Mouse (Mus musculus) myocyte (in vitro differentiated cells): ENCODE measurements around the gene Cdc6. TPM values are rescaled to one million over a fixed set of nuclear protein-coding genes. Genes with fewer than 3 reads are reported as not detected.

Experiments used
- H3K27me3 ChIP-seq: one replicate; pipeline ENCODE4 v1.6.1; 2011; ENCODE audit not compliant: control insufficient read depth, insufficient read depth, insufficient read length
- H3K36me3 ChIP-seq: one replicate; pipeline ENCODE4 v1.6.1; 2011; ENCODE audit not compliant: control insufficient read depth, insufficient read depth
- H3K4me2 ChIP-seq: one replicate; pipeline ENCODE4 v1.6.1; 2011; ENCODE audit warnings: low read depth, control low read depth
- H3K4me3 ChIP-seq: one replicate; pipeline ENCODE4 v1.5.1; 2011; ENCODE audit warnings: mild to moderate bottlenecking, control low read depth, moderate library complexity
- H3K79me2 ChIP-seq: one replicate; pipeline ENCODE4 v1.6.1; 2011; ENCODE audit not compliant: control insufficient read depth, insufficient read depth
- H3ac ChIP-seq: one replicate; pipeline ENCODE4 v1.6.1; 2011; ENCODE audit not compliant: control insufficient read depth, insufficient read length
- CEBPB ChIP-seq: IDR thresholded peaks from 2 replicates; pipeline ENCODE4 v1.6.1; 2011; ENCODE audit warnings: mild to moderate bottlenecking, moderate library complexity; ENCODE audit not compliant: poor library complexity, insufficient read depth, severe bottlenecking
- E2F4 ChIP-seq: IDR thresholded peaks from one replicate; pipeline ENCODE4 v1.6.1; 2011; ENCODE audit warnings: mild to moderate bottlenecking, control low read depth, moderate library complexity; ENCODE audit not compliant: insufficient read depth
- MAX ChIP-seq: IDR thresholded peaks from one replicate; pipeline ENCODE4 v1.6.1; 2011; ENCODE audit warnings: low read depth, mild to moderate bottlenecking, control low read depth
- MYOD1 ChIP-seq, 3 experiments: IDR thresholded peaks; one replicate each; pipeline ENCODE4 v1.6.1; 2011; ENCODE audit warnings: control low read depth in 2 of 3, low read depth in 2 of 3, mild to moderate bottlenecking in 2 of 3, moderate library complexity in 1 of 3; ENCODE audit not compliant: insufficient read length in 2 of 3, control insufficient read depth in 1 of 3
- MYOG ChIP-seq, 3 experiments: IDR thresholded peaks; one replicate each; pipeline ENCODE4 v1.6.1; 2011; ENCODE audit warnings: control low read depth in 2 of 3, low read depth in 2 of 3, mild to moderate bottlenecking in 2 of 3; ENCODE audit not compliant: insufficient read length in 2 of 3, control insufficient read depth in 1 of 3, insufficient read depth in 1 of 3
- POLR2A ChIP-seq: IDR thresholded peaks from one replicate; pipeline ENCODE4 v1.6.1; 2011; ENCODE audit warnings: low read depth, mild to moderate bottlenecking, control low read depth, moderate library complexity; ENCODE audit not compliant: insufficient read length
- POLR2AphosphoS2 ChIP-seq: IDR thresholded peaks from one replicate; pipeline ENCODE4 v1.6.1; 2011; ENCODE audit warnings: low read depth, control low read depth; ENCODE audit not compliant: insufficient read length
- REST ChIP-seq: IDR thresholded peaks from one replicate; pipeline ENCODE4 v1.6.1; 2011; ENCODE audit warnings: mild to moderate bottlenecking, control low read depth, moderate library complexity; ENCODE audit not compliant: insufficient read depth, insufficient read length
- SRF ChIP-seq: IDR thresholded peaks from one replicate; pipeline ENCODE4 v1.6.1; 2011; ENCODE audit warnings: low read depth; ENCODE audit not compliant: control insufficient read depth, insufficient read length
- TCF12 ChIP-seq: IDR thresholded peaks from one replicate; pipeline ENCODE4 v1.6.1; 2011; ENCODE audit warnings: mild to moderate bottlenecking, control low read depth; ENCODE audit not compliant: poor library complexity, insufficient read depth, severe bottlenecking
- TCF3 ChIP-seq: IDR thresholded peaks from one replicate; pipeline ENCODE4 v1.6.1; 2011; ENCODE audit warnings: low read depth, control low read depth; ENCODE audit not compliant: insufficient read length
- USF1 ChIP-seq: IDR thresholded peaks from one replicate; pipeline ENCODE4 v1.6.1; 2011; ENCODE audit warnings: low read depth, mild to moderate bottlenecking, control low read depth, moderate library complexity
- polyA plus RNA-seq: library from polyadenylated mRNA; unstranded; fragments of >200 nt; fragmentation: generic; extraction: Trizol; gene quantifications from one replicate; pipeline ENCODE4 v1.2.1, GENCODE M21; 2012; ENCODE audit warnings: missing spikeins

Cdc6 gene
- polyA plus RNA-seq, 1 experiment: 2.6 TPM

DNA sequence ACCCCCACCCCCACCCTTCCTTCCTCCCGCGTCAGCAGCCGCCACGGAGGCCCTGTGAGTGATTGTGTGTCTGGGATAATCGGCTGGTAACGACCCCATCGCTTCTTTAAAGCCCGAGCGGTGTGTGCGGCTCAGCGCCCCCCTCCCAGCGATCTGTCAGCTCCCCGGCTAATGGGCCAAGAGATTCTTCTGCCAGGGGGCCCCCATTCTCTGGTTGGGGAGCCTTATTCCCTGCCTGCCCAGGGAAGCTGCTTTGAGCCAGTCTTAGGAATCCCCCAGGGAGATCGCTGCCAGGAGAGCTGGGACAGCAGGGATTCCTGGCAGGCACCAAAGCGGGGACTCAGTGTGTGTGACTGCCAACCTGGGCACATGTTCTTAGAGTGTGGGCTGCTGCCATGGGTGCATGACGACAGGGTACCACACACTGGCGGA lies 61.9 kb downstream of the Cdc6 start:
- Histone ChIP-seq H3K36me3 (peaks cover 20% of the 10 kb centered on the region), H3K27me3 (no peaks in the 10 kb centered on the region), H3ac (no peak overlapping the region), H3K4me3 (no peak overlapping the region), H3K4me2 (no peak overlapping the region), H3K79me2 (peaks cover 28% of the 10 kb centered on the region)
- TF ChIP-seq E2F4 (no peak), CEBPB (no peak), MYOG (IDR thresholded peaks at IDR 0.05; ENCODE audit: control insufficient read depth in 1 of 3, insufficient read depth in 1 of 3, insufficient read length in 2 of 3, low read depth in 2 of 3) (peak in 1 of 3 experiments; percentile 27)

DNA sequence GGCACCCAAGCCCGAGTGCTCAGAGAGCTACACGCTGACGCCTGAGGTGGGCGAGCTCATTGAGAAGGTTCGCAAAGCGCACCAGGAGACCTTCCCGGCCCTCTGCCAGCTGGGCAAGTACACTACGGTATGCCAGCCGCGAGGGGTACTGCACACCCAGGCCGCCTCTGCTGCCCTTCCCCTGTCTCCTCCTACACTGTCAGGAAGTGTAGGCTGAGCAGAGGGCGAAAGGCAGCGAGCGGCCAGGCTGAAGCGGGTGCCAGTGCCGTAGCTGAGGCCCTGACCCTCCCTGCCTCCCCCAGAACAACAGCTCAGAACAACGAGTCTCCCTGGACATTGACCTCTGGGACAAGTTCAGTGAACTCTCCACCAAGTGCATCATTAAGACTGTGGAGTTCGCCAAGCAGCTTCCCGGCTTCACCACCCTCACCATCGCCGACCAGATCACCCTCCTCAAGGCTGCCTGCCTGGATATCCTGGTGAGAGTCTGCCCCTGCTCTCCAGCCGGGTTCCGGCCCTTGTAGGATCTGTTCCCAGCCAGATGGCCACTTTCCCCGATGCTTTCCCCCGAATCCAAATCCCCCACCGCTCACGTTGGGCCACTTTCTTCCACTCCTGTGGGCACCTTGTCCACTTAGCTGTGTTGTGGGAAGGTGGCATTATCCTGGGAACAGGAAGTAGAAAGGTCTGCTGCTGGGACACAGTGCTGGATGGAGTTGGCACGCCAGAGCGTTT lies 62.8 kb downstream of the Cdc6 start:
- TF ChIP-seq POLR2A (no peak), TCF12 (no peak), E2F4 (no peak), MAX (no peak), SRF (no peak), MYOG (IDR thresholded peaks at IDR 0.05; ENCODE audit: control insufficient read depth in 1 of 3, insufficient read depth in 1 of 3, insufficient read length in 2 of 3, low read depth in 2 of 3) (peak in 1 of 3 experiments; percentile 8), CEBPB (no peak), POLR2AphosphoS2 (peak; percentile 42), TCF3 (no peak), REST (no peak), MYOD1 (IDR thresholded peaks at IDR 0.05; ENCODE audit: control insufficient read depth in 1 of 3, insufficient read length in 2 of 3, low read depth in 2 of 3) (no peak), USF1 (no peak)
- no peak overlapping the region for H3ac ChIP-seq
- no peak overlapping the region for H3K4me3 ChIP-seq
- no peak overlapping the region for H3K4me2 ChIP-seq
- peaks cover 20% of the 10 kb centered on the region for H3K79me2 ChIP-seq
- peaks cover 24% of the 10 kb centered on the region for H3K36me3 ChIP-seq
- H3K27me3 ChIP-seq: no peaks in the 10 kb centered on the region

DNA sequence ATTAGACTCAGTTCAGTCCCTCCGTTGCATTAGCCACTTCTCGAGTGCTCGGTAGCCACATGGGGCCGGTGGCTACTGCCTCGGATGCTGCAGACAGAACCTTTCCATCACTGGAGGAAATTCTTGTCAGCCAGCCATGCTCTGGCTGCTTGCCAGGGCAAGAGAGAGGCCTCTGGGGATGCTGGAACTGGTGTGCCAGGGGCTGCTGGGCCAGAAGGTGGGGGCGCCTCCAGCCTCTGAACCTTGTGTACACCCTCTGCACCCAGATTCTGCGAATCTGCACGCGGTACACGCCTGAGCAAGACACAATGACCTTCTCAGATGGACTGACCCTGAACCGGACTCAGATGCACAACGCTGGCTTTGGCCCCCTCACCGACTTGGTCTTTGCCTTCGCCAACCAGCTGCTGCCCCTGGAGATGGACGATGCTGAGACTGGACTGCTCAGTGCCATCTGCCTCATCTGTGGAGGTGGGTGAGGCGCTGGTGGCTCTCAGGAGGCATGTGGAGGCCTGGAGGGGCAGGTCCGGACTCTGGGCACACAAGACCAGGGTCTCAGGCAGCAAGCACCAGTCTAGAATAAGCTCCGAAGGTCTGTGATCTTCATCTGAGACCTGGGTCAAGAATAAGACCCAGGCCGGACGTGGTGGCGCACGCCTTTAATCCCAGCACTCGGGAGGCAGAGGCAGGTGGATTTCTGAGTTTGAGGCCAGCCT lies 63.9 kb downstream of the Cdc6 start:
- peaks cover 11% of the 10 kb centered on the region for H3K79me2 ChIP-seq
- TF ChIP-seq E2F4 (no peak), POLR2AphosphoS2 (no peak), TCF3 (no peak), MYOD1 (IDR thresholded peaks at IDR 0.05; ENCODE audit: control insufficient read depth in 1 of 3, insufficient read length in 2 of 3, low read depth in 2 of 3) (no peak), MYOG (IDR thresholded peaks at IDR 0.05; ENCODE audit: control insufficient read depth in 1 of 3, insufficient read depth in 1 of 3, insufficient read length in 2 of 3, low read depth in 2 of 3) (no peak), SRF (no peak), CEBPB (no peak), MAX (no peak), POLR2A (no peak), REST (no peak), USF1 (no peak), TCF12 (no peak)
- peaks cover 24% of the 10 kb centered on the region for H3K36me3 ChIP-seq
- no peak overlapping the region for H3K4me2 ChIP-seq
- no peaks in the 10 kb centered on the region for H3K27me3 ChIP-seq
- no peak overlapping the region for H3K4me3 ChIP-seq
- no peak overlapping the region for H3ac ChIP-seq

DNA sequence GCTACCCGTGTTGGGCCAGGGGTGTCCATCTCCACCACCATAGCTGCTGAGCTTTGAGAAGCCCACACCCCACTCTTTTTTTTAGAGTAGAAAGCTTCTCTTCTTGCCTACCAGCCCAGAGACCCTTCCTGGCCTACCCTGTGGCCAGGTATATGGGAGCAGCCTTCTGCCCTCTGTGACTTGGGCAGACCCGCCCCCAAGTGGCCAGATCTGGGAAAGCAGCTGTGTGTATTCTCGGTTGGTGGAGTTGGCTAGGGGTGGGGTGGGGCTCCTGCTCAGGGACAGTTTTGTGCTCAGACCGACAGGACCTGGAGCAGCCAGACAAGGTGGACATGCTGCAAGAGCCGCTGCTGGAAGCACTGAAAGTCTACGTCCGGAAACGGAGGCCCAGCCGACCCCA lies 64.6 kb downstream of the Cdc6 start:
- peaks cover 8% of the 10 kb centered on the region for H3K79me2 ChIP-seq
- no peak overlapping the region for H3ac ChIP-seq
- no peaks in the 10 kb centered on the region for H3K27me3 ChIP-seq
- H3K4me3 ChIP-seq: no peak overlapping the region
- no peak for TF ChIP-seq REST
- no peak for TF ChIP-seq POLR2AphosphoS2
- TF ChIP-seq SRF: no peak
- no peak for TF ChIP-seq TCF12
- no peak for TF ChIP-seq MYOD1 (IDR thresholded peaks at IDR 0.05; ENCODE audit: control insufficient read depth in 1 of 3, insufficient read length in 2 of 3, low read depth in 2 of 3)
- no peak for TF ChIP-seq POLR2A
- no peak for TF ChIP-seq E2F4
- no peak for TF ChIP-seq TCF3
- H3K36me3 ChIP-seq: peaks cover 24% of the 10 kb centered on the region
- H3K4me2 ChIP-seq: no peak overlapping the region
